Mouse (Mus musculus): ENCODE data around the gene Otop1. TPM values are rescaled to one million over a fixed set of nuclear protein-coding genes. Genes with fewer than 3 reads are reported as not detected.

Gene Otop1
- polyA plus RNA-seq, 1 experiment from 2014 or later: 0.13 TPM

Other genes with a start within 250 kb of the Otop1 start
- gene Stx18, start 237.2 kb upstream of the Otop1 start, polyA plus RNA-seq (2016; fragmentation: Nextera tagmentation; extraction: Ambion mirVana): 53.0 and 54.6 TPM in 2 replicates
- 177 and 200 TPM in 2 replicates for gene Nsg1, start 116.1 kb upstream of the Otop1 start, polyA plus RNA-seq (2016; fragmentation: Nextera tagmentation; extraction: Ambion mirVana)
- 18.7 and 19.5 TPM in 2 replicates for gene Zbtb49, start 55.5 kb upstream of the Otop1 start, polyA plus RNA-seq (2016; fragmentation: Nextera tagmentation; extraction: Ambion mirVana)
- gene Lyar, start 55.5 kb upstream of the Otop1 start, polyA plus RNA-seq (2016; fragmentation: Nextera tagmentation; extraction: Ambion mirVana): 118 and 122 TPM in 2 replicates
- 66.1 and 71.3 TPM in 2 replicates for gene Tmem128, start 15.8 kb upstream of the Otop1 start, polyA plus RNA-seq (2016; fragmentation: Nextera tagmentation; extraction: Ambion mirVana)
- 0.41 and 0.43 TPM in 2 replicates for gene Drd5, start 43.4 kb downstream of the Otop1 start, polyA plus RNA-seq (2016; fragmentation: Nextera tagmentation; extraction: Ambion mirVana)
- gene Slc2a9, start 227.2 kb downstream of the Otop1 start, polyA plus RNA-seq (2016; fragmentation: Nextera tagmentation; extraction: Ambion mirVana): 0.72 and 0.81 TPM in 2 replicates

Data from embryonic facial prominence, embryonic 12.5 days (tissue).